8 mouse cellular contexts compared by ENCODE assay signal in the genomic region with DNA sequence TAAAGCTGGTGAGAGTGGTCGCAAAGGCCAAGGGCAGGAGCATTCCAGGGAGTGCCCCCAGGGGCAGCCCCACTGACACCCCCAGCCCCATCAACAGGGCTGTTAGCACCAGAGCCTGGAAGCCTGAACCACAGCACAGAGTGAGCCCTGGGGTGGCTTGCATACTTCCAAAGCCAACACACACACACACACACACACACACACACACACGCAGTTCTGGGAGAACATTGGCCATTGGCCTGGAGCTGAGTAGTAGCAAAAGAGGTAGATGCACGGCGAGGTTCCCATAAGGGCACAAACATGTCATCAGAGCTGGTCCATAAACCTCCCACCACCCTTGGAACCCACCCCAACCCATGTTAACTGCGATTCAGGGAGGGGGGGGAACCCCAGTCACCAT. TPM values are rescaled to one million over a fixed set of nuclear protein-coding genes. Genes with fewer than 3 reads are reported as not detected.
DNase-seq lines count a peak whose midpoint lies in the region; ATAC-seq and TF ChIP-seq lines count a peak whose summit lies in the region.

No protein-coding gene starts in this region.

- H3K36me3 ChIP-seq in heart, embryonic 14.5 days (ENCODE audit: control insufficient read depth, insufficient read depth, low read length), result peaks cover 33% of the 10 kb centered on the region
- H3K36me3 ChIP-seq in ES-E14 (ENCODE audit: control insufficient read depth, insufficient read depth, low read length, poor library complexity, severe bottlenecking), result peaks cover 3% of the 10 kb centered on the region; the same call in 1 of the 2 replicates
- peaks cover 29% of the 10 kb centered on the region for H3K36me3 ChIP-seq in forebrain, postnatal 0 days (ENCODE audit: insufficient read depth)
- H3K36me3 ChIP-seq in liver, postnatal 0 days (replicated peaks; ENCODE audit: insufficient read depth, low read length), result peaks cover 14% of the 10 kb centered on the region

- no peak for TF ChIP-seq CTCF in forebrain, postnatal 0 days (IDR thresholded peaks at IDR 0.05; ENCODE audit: low read depth)
- TF ChIP-seq CTCF in liver, postnatal 0 days (IDR thresholded peaks at IDR 0.05; ENCODE audit: low read depth), result no peak

- no peaks in the 10 kb centered on the region for H3K27me3 ChIP-seq in heart, embryonic 14.5 days (ENCODE audit: control insufficient read depth, insufficient read depth, low read length)
- H3K27me3 ChIP-seq in forebrain, postnatal 0 days (ENCODE audit: insufficient read depth, low read length), result no peaks in the 10 kb centered on the region
- no peaks in the 10 kb centered on the region for H3K27me3 ChIP-seq in liver, postnatal 0 days (ENCODE audit: insufficient read depth, low read length)

- in situ Hi-C loops in ES-E14 (cut with MboI; ENCODE audit: low sequenced_read_pairs in 2 of 2, unreplicated experiment in 2 of 2), result no loop called here

- DNase-seq in heart, adult 18-20 months, result no peak
- DNase-seq in ES-E14 (ENCODE audit: low read depth, low spot score), result no peak
- no peak for DNase-seq in forebrain, postnatal 0 days
- DNase-seq in liver, postnatal 0 days, result no peak
- no peak for DNase-seq in cerebellum, postnatal 4 days (ENCODE audit: low spot score in 2 of 2)
- DNase-seq in thymus, postnatal 4 days, result no peak
- no peak for DNase-seq in retina, embryonic 14.5 days (ENCODE audit: low spot score)

- 42% methylated on average over 5 of the region's 5 CpGs for WGBS in heart, embryonic 14.5 days
- 37% methylated on average over 5 of the region's 5 CpGs for WGBS in forebrain, postnatal 0 days
- WGBS in liver, postnatal 0 days (ENCODE audit: insufficient replicate concordance), result 29% methylated on average over 4 of the region's 5 CpGs

- H3K27ac ChIP-seq in heart, embryonic 14.5 days (replicated peaks in 1 of 2; ENCODE audit: control insufficient read depth in 1 of 2, insufficient read depth in 1 of 2, low read depth in 2 of 2, low read length in 2 of 2), result peak overlapping the region in 1 of 2 experiments; percentile 39; a peak in 1 of 4 replicates
- H3K27ac ChIP-seq in ES-E14 (ENCODE audit: insufficient read depth, low read depth, low read length, poor library complexity, severe bottlenecking), result no peak overlapping the region
- peak overlapping the region; percentile 87 for H3K27ac ChIP-seq in forebrain, postnatal 0 days (ENCODE audit: low read depth, low read length)
- H3K27ac ChIP-seq in liver, postnatal 0 days (ENCODE audit: low read depth), result peak overlapping the region; percentile 86; the same call in 1 of the 2 replicates

- peak overlapping the region; percentile 96 for H3K4me2 ChIP-seq in heart, embryonic 14.5 days (ENCODE audit: low read length)
- H3K4me2 ChIP-seq in forebrain, postnatal 0 days (ENCODE audit: low read depth), result peak overlapping the region; percentile 95
- peak overlapping the region; percentile 96 for H3K4me2 ChIP-seq in liver, postnatal 0 days (ENCODE audit: low read depth, low read length)

- TF ChIP-seq EP300 in liver, postnatal 0 days (IDR thresholded peaks at IDR 0.05; ENCODE audit: low read depth), result no peak

- H3K9me3 ChIP-seq in heart, embryonic 14.5 days (ENCODE audit: control insufficient read depth, low read length), result no peaks in the 10 kb centered on the region
- H3K9me3 ChIP-seq in ES-E14 (ENCODE audit: control insufficient read depth, insufficient read depth, low read depth, low read length), result no peaks in the 10 kb centered on the region
- no peaks in the 10 kb centered on the region for H3K9me3 ChIP-seq in forebrain, postnatal 0 days (ENCODE audit: low read length)
- H3K9me3 ChIP-seq in liver, postnatal 0 days (ENCODE audit: low read length), result no peaks in the 10 kb centered on the region

- H3K4me1 ChIP-seq in heart, embryonic 14.5 days (ENCODE audit: control insufficient read depth in 2 of 2, insufficient read depth in 2 of 2, low read length in 2 of 2), result peaks cover 22 to 35% of the 10 kb centered on the region in 2 experiments
- H3K4me1 ChIP-seq in ES-E14 (ENCODE audit: control insufficient read depth in 2 of 2, insufficient read depth in 2 of 2, low read length in 2 of 2, poor library complexity in 1 of 2), result peaks cover 0 to 12% of the 10 kb centered on the region in 2 experiments; a peak in 1 of 4 replicates
- peaks cover 23% of the 10 kb centered on the region for H3K4me1 ChIP-seq in forebrain, postnatal 0 days (ENCODE audit: insufficient read depth)
- H3K4me1 ChIP-seq in liver, postnatal 0 days (ENCODE audit: insufficient read depth), result peaks cover 40% of the 10 kb centered on the region

- peak overlapping the region; percentile 43 to 49 for H3K4me3 ChIP-seq in heart, embryonic 14.5 days (ENCODE audit: control insufficient read depth in 1 of 2, insufficient read depth in 1 of 2, low read depth in 1 of 2, low read length in 2 of 2)
- peak overlapping the region; percentile 25 to 95 for H3K4me3 ChIP-seq in ES-E14 (ENCODE audit: insufficient read depth in 1 of 2, low read depth in 1 of 2, low read length in 2 of 2, poor library complexity in 1 of 2, severe bottlenecking in 1 of 2)
- peak overlapping the region; percentile 64 for H3K4me3 ChIP-seq in forebrain, postnatal 0 days (ENCODE audit: low read depth, low read length)
- peak overlapping the region; percentile 63 for H3K4me3 ChIP-seq in liver, postnatal 0 days (ENCODE audit: low read depth, low read length)

- no peak for ATAC-seq in heart, embryonic 14.5 days (ENCODE audit: insufficient number of reproducible peaks, insufficient read depth, low FRiP score, low read depth)
- 0 out of 2 replicates have a peak, but pooled peaks have one; percentile 0 for ATAC-seq in forebrain, postnatal 0 days
- no peak for ATAC-seq in liver, postnatal 0 days

- H3K9ac ChIP-seq in heart, embryonic 14.5 days (ENCODE audit: low read length), result peak overlapping the region; percentile 65
- H3K9ac ChIP-seq in ES-E14 (ENCODE audit: insufficient read depth, low read depth, low read length, poor library complexity, severe bottlenecking), result peak overlapping the region; percentile 45
- peak overlapping the region; percentile 79 for H3K9ac ChIP-seq in forebrain, postnatal 0 days
- peak overlapping the region; percentile 68 for H3K9ac ChIP-seq in liver, postnatal 0 days (replicated peaks)

TF ChIP-seq in ES-E14, 5 proteins besides CTCF, POLR2A, EP300 and RAD21:
- TF ChIP-seq MAFK (IDR thresholded peaks at IDR 0.05; ENCODE audit: insufficient read depth, low read depth, low read length) (no peak), ZC3H11A (IDR thresholded peaks at IDR 0.05; ENCODE audit: borderline replicate concordance, low read depth, low read length) (no peak), CHD2 (IDR thresholded peaks at IDR 0.05; ENCODE audit: low read depth, low read length) (no peak), ZNF384 (IDR thresholded peaks at IDR 0.05; ENCODE audit: low read depth, low read length) (no peak), HCFC1 (IDR thresholded peaks at IDR 0.05; ENCODE audit: borderline replicate concordance, insufficient read depth, low read length) (no peak)
TF ChIP-seq in ES-E14: peak in this region for 0.

RNA-seq across cellular contexts. Expression of gene Tm7sf2, which starts 1.6 kb away (rescaled TPM):
- polyA plus RNA-seq in heart, embryonic 14.5 days (2014; fragmentation: Nextera tagmentation; extraction: Ambion mirVana), result 6.7 and 7.6 TPM in 2 replicates
- 1 to 10 TPM; 2.1 to 3.0 TPM for total RNA-seq in heart, adult 18-20 months (2021)
- 14.0 and 23.2 TPM in 2 replicates for total RNA-seq in ES-E14 (2012; rRNA removed)
- 70.6 and 79.6 TPM in 2 replicates for total RNA-seq in forebrain, postnatal 0 days (2014; rRNA removed)
- 37.1 and 43.3 TPM in 2 replicates for polyA plus RNA-seq in forebrain, postnatal 0 days (2015; fragmentation: Nextera tagmentation; extraction: Ambion mirVana)
- 42.6 and 44.1 TPM in 2 replicates for polyA plus RNA-seq in liver, postnatal 0 days (2015; fragmentation: Nextera tagmentation; extraction: Ambion mirVana)

RNA-seq across cellular contexts. Expression of gene Znhit2, which starts 5.6 kb away (rescaled TPM):
- polyA plus RNA-seq in heart, embryonic 14.5 days (2014; fragmentation: Nextera tagmentation; extraction: Ambion mirVana), result 25.5 and 25.6 TPM in 2 replicates
- 10 to 100 TPM; 11.1 to 11.2 TPM for total RNA-seq in heart, adult 18-20 months (2021)
- total RNA-seq in ES-E14 (2012; rRNA removed), result 18.2 and 23.2 TPM in 2 replicates
- 42.5 and 50.8 TPM in 2 replicates for total RNA-seq in forebrain, postnatal 0 days (2014; rRNA removed)
- 46.1 and 47.1 TPM in 2 replicates for polyA plus RNA-seq in forebrain, postnatal 0 days (2015; fragmentation: Nextera tagmentation; extraction: Ambion mirVana)
- polyA plus RNA-seq in liver, postnatal 0 days (2015; fragmentation: Nextera tagmentation; extraction: Ambion mirVana), result 30.2 and 35.8 TPM in 2 replicates

RNA-seq across cellular contexts. Expression of gene Fau, which starts 8.9 kb away (rescaled TPM):
- polyA plus RNA-seq in heart, embryonic 14.5 days (2014; fragmentation: Nextera tagmentation; extraction: Ambion mirVana), result 562 and 618 TPM in 2 replicates
- 100 to 1,000 TPM; 613 to 618 TPM for total RNA-seq in heart, adult 18-20 months (2021)
- total RNA-seq in ES-E14 (2012; rRNA removed), result 1,469 and 1,510 TPM in 2 replicates
- 1,002 and 1,178 TPM in 2 replicates for total RNA-seq in forebrain, postnatal 0 days (2014; rRNA removed)
- polyA plus RNA-seq in forebrain, postnatal 0 days (2015; fragmentation: Nextera tagmentation; extraction: Ambion mirVana), result 610 and 775 TPM in 2 replicates
- polyA plus RNA-seq in liver, postnatal 0 days (2015; fragmentation: Nextera tagmentation; extraction: Ambion mirVana), result 781 and 784 TPM in 2 replicates

RNA-seq across cellular contexts. Expression of gene Mrpl49, which starts 9.0 kb away (rescaled TPM):
- 64.5 and 69.4 TPM in 2 replicates for polyA plus RNA-seq in heart, embryonic 14.5 days (2014; fragmentation: Nextera tagmentation; extraction: Ambion mirVana)
- total RNA-seq in heart, adult 18-20 months (2021), result 10 to 100 TPM; 42.2 to 47.2 TPM
- total RNA-seq in ES-E14 (2012; rRNA removed), result 55.9 and 62.7 TPM in 2 replicates
- 47.1 and 50.8 TPM in 2 replicates for total RNA-seq in forebrain, postnatal 0 days (2014; rRNA removed)
- 54.4 and 55.7 TPM in 2 replicates for polyA plus RNA-seq in forebrain, postnatal 0 days (2015; fragmentation: Nextera tagmentation; extraction: Ambion mirVana)
- polyA plus RNA-seq in liver, postnatal 0 days (2015; fragmentation: Nextera tagmentation; extraction: Ambion mirVana), result 28.2 and 29.6 TPM in 2 replicates

RNA-seq across cellular contexts. Expression of gene Vps51, which starts 10.5 kb away (rescaled TPM):
- polyA plus RNA-seq in heart, embryonic 14.5 days (2014; fragmentation: Nextera tagmentation; extraction: Ambion mirVana), result 36.9 and 44.8 TPM in 2 replicates
- total RNA-seq in heart, adult 18-20 months (2021), result 10 to 100 TPM; 20.9 to 22.2 TPM
- total RNA-seq in ES-E14 (2012; rRNA removed), result 36.9 and 45.3 TPM in 2 replicates
- total RNA-seq in forebrain, postnatal 0 days (2014; rRNA removed), result 93.0 and 96.8 TPM in 2 replicates
- 78.6 and 93.7 TPM in 2 replicates for polyA plus RNA-seq in forebrain, postnatal 0 days (2015; fragmentation: Nextera tagmentation; extraction: Ambion mirVana)
- 17.5 and 20.7 TPM in 2 replicates for polyA plus RNA-seq in liver, postnatal 0 days (2015; fragmentation: Nextera tagmentation; extraction: Ambion mirVana)
